Mouse (Mus musculus) CH12.LX (cell line): ENCODE measurements around the gene Sptbn1. TPM values are rescaled to one million over a fixed set of nuclear protein-coding genes. Genes with fewer than 3 reads are reported as not detected.

Experiments
- DNase-seq: peaks from one replicate; pipeline ENCODE4 v3.0.0-alpha.2; 2013; ENCODE audit errors: extremely low read depth
- H3K27ac ChIP-seq: 2 replicates; pipeline ENCODE4 v1.5.1; 2012; ENCODE audit warnings: low read depth, mild to moderate bottlenecking, control low read depth, moderate library complexity; ENCODE audit not compliant: insufficient read depth
- H3K27me3 ChIP-seq: replicated peaks from 2 replicates; pipeline ENCODE3; 2012; ENCODE audit warnings: inconsistent platforms
- H3K36me3 ChIP-seq, 2 experiments: replicated peaks in 1 of 2; 2 replicates each; pipeline versions ENCODE3 to v1.6.1; 2012; ENCODE audit warnings: inconsistent platforms in 1 of 2, low read length in 1 of 2, mild to moderate bottlenecking in 1 of 2, mixed read lengths in 1 of 2, moderate library complexity in 1 of 2; ENCODE audit not compliant: control insufficient read depth in 1 of 2, insufficient read depth in 1 of 2
- H3K4me1 ChIP-seq, 2 experiments: 2 replicates each; pipeline ENCODE4 v1.6.1; 2012; ENCODE audit warnings: inconsistent platforms in 1 of 2, moderate library complexity in 1 of 2; ENCODE audit not compliant: insufficient read depth in 2 of 2, control insufficient read depth in 1 of 2
- H3K4me2 ChIP-seq: 2 replicates; pipeline ENCODE4 v1.6.1; 2012; ENCODE audit warnings: low read depth, mild to moderate bottlenecking, control low read depth; ENCODE audit not compliant: poor library complexity, insufficient read depth, severe bottlenecking
- H3K4me3 ChIP-seq, 3 experiments: fragments of 150-350 bp in 1 of 3; sonication (generic) in 1 of 3; replicated peaks in 1 of 3; 2 replicates each; pipeline versions ENCODE3 to v1.5.1; 2011 to 2012; ENCODE audit warnings: low read depth in 2 of 3, low read length in 2 of 3, mild to moderate bottlenecking in 2 of 3, moderate library complexity in 2 of 3, control low read depth in 1 of 3, improper control_type of control experiment in 1 of 3, inconsistent platforms in 1 of 3, mixed read lengths in 1 of 3; ENCODE audit not compliant: poor library complexity in 1 of 3
- H3K79me2 ChIP-seq: replicated peaks from 2 replicates; pipeline ENCODE4 v1.6.1; 2012; ENCODE audit warnings: mild to moderate bottlenecking, moderate library complexity; ENCODE audit not compliant: control insufficient read depth, poor library complexity, insufficient read depth, severe bottlenecking; ENCODE audit errors: extremely low read depth
- H3K9ac ChIP-seq: 2 replicates; pipeline ENCODE4 v1.6.1; 2012; ENCODE audit warnings: low read depth, mild to moderate bottlenecking, control low read depth, moderate library complexity; ENCODE audit not compliant: insufficient read depth
- H3K9me3 ChIP-seq: replicated peaks from 2 replicates; pipeline ENCODE3; 2012; ENCODE audit warnings: low read length, inconsistent platforms, mixed read lengths
- BHLHE40 ChIP-seq: IDR thresholded peaks from 2 replicates; pipeline ENCODE4 v1.6.1; 2011; ENCODE audit warnings: mild to moderate bottlenecking, low read depth, low read length, improper control_type of control experiment
- CHD2 ChIP-seq: IDR thresholded peaks from 2 replicates; pipeline ENCODE4 v1.6.1; 2011; ENCODE audit warnings: low read length, improper control_type of control experiment
- CTCF ChIP-seq, 2 experiments: IDR thresholded peaks in 1 of 2; conservative IDR thresholded peaks in 1 of 2; 2 replicates each; pipeline ENCODE4 v1.5.1; 2011 to 2012; ENCODE audit warnings: low read depth in 2 of 2, low read length in 2 of 2, improper control_type of control experiment in 1 of 2, inconsistent platforms in 1 of 2, mild to moderate bottlenecking in 1 of 2, moderate library complexity in 1 of 2
- ELF1 ChIP-seq: IDR thresholded peaks from 2 replicates; pipeline ENCODE4 v1.6.1; 2014; ENCODE audit warnings: low read depth, mild to moderate bottlenecking, inconsistent platforms, low read length, improper control_type of control experiment
- EP300 ChIP-seq: IDR thresholded peaks from 2 replicates; pipeline ENCODE4 v1.6.1; 2011; ENCODE audit warnings: low read length, improper control_type of control experiment
- IRF4 ChIP-seq: IDR thresholded peaks from 2 replicates; pipeline ENCODE4 v1.6.1; 2014; ENCODE audit warnings: low read depth, mild to moderate bottlenecking, inconsistent platforms, low read length, improper control_type of control experiment
- JUND ChIP-seq: conservative IDR thresholded peaks from 2 replicates; pipeline ENCODE4 v1.6.1; 2011; ENCODE audit warnings: low read depth, low read length, improper control_type of control experiment
- UBTF ChIP-seq: IDR thresholded peaks from 2 replicates; pipeline ENCODE4 v1.6.1; 2012; ENCODE audit warnings: low read depth, mild to moderate bottlenecking, inconsistent platforms, low read length, improper control_type of control experiment, moderate library complexity
- USF2 ChIP-seq: conservative IDR thresholded peaks from 2 replicates; pipeline ENCODE4 v1.6.1; 2011; ENCODE audit warnings: low read depth, low read length, improper control_type of control experiment
- dilution Hi-C: fragments of 300-500 bp; cut with MboI; formaldehyde crosslinking; loops from 2 replicates; pipeline ENCODE4 v1.14.3; 2020; ENCODE audit warnings: low sequenced_read_pairs; ENCODE audit not compliant: extremely low pct_unique_long_range_greater_than_20kb, extremely low pct_ligation_motif_present
- in situ Hi-C: fragments of 300-500 bp; cut with MboI; formaldehyde crosslinking; loops from 3 replicates; pipeline ENCODE4 v1.14.3; 2019; ENCODE audit warnings: low sequenced_read_pairs, low pct_ligation_motif_present, low pct_unique_long_range_greater_than_20kb, mixed read lengths
- polyA plus RNA-seq: library from polyadenylated mRNA; unstranded; fragments of >175 nt; gene quantifications from 2 replicates; pipeline ENCODE4 v1.2.1, GENCODE M21; 2012; ENCODE audit warnings: low read depth; ENCODE audit not compliant: insufficient read length
- total RNA-seq, 2 experiments: library from RNA; depleted of rRNA; stranded (reverse); fragments of 300-350 nt in 1 of 2; fragments of >200 nt in 1 of 2; gene quantifications; 2 replicates each; pipeline ENCODE4 v1.2.3; 2012 to 2014

The Sptbn1 gene
- total and polyA plus RNA-seq, 3 experiments = 38.2 to 54.7 (median 43.7) TPM

DNA sequence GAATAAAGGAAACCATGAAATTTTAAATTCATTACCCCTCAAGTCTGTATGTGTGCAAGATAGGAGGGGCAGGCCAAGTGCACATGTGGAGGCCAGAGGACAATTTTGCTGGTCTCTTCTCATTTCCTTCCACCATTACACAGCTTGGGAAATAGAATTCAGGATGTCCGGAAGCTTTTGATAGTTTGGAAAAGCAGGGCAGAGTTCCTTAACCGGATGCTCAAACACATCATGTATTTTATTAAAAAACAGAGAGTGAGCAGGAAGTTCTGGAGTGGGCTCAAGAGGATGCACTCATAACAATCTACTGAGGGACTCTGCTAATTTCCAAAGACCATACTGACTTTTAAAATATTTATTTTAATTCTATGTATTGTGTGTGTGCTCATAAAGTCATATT is 4.3 kb downstream of the Sptbn1 start:
- Histone ChIP-seq H3K27ac (no peak overlapping the region), H3K79me2 (no peaks in the 10 kb centered on the region; the same call in 1 of the 2 replicates), H3K36me3 (no peaks in the 10 kb centered on the region), H3K9me3 (no peaks in the 10 kb centered on the region), H3K4me1 (peaks cover 8 to 11% of the 10 kb centered on the region in 2 experiments), H3K9ac (no peak overlapping the region), H3K4me3 (no peak overlapping the region), H3K27me3 (peaks cover 9% of the 10 kb centered on the region), H3K4me2 (no peak overlapping the region)
- TF ChIP-seq CTCF (conservative IDR thresholded peaks at IDR 0.05 in 1 of 2, IDR thresholded peaks at IDR 0.05 in 1 of 2; ENCODE audit: low read depth in 2 of 2, low read length in 2 of 2) (no peak), IRF4 (no peak), JUND (no peak), BHLHE40 (no peak), USF2 (no peak), EP300 (no peak), CHD2 (no peak)
- no peak for DNase-seq
- dilution Hi-C loops (no loop called here), in situ Hi-C loops (no loop called here)

- Histone ChIP-seq H3K4me1 (no peaks in the 10 kb centered on the region), H3K27me3 (no peaks in the 10 kb centered on the region), H3K4me2 (no peak overlapping the region), H3K9ac (no peak overlapping the region), H3K27ac (no peak overlapping the region), H3K36me3 (no peaks in the 10 kb centered on the region), H3K9me3 (no peaks in the 10 kb centered on the region), H3K79me2 (no peaks in the 10 kb centered on the region), H3K4me3 (no peak overlapping the region)
- TF ChIP-seq UBTF (no peak), CHD2 (no peak)
- dilution Hi-C loops = no loop called here
- in situ Hi-C loops = no loop called here
- DNase-seq = no peak
Observed at GRCm38 (mm10) chr11:30258739-30259350, 9.1 kb downstream of the Sptbn1 start.

DNA sequence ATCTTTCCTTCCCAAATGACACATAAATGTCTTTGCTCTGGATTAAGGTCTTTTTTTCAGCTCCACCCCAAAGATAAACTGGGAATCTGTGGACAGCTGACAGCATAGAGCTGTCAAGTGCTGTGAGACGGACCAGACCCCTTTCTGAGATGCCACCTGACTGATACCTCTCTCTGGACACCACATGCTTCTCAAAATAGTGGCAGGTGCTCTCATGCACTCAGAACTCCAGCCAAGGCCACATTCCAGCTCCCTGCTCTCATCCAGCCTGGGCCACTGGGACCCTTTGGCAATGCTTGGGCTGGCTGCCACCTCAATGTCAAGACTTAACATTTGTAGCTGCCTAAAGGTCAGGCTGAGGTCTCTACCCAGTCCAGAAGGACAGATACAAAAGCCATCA is 10.2 kb downstream of the Sptbn1 start:
- in situ Hi-C loops = no loop called here
- Histone ChIP-seq H3K36me3 (no peaks in the 10 kb centered on the region), H3K4me2 (no peak overlapping the region), H3K27ac (no peak overlapping the region), H3K4me3 (no peak overlapping the region), H3K27me3 (no peaks in the 10 kb centered on the region), H3K9ac (no peak overlapping the region), H3K79me2 (no peaks in the 10 kb centered on the region), H3K4me1 (no peaks in the 10 kb centered on the region), H3K9me3 (no peaks in the 10 kb centered on the region)
- TF ChIP-seq ELF1 = no peak
- DNase-seq = no peak
- dilution Hi-C loops = no loop called here
